Mouse (Mus musculus) adipocyte (in vitro differentiated cells): Measurements from ENCODE around the gene Zfp273.
"Not testable (repeated sequence)": the region's sequence is repeated elsewhere in the genome, so short reads cannot be mapped to it uniquely, and the experiment has no call there.

Source experiments
- DNase-seq: peaks from one replicate; pipeline ENCODE4 v3.0.0-alpha.2; 2016; ENCODE audit warnings: low spot score

Gene Zfp273

DNA sequence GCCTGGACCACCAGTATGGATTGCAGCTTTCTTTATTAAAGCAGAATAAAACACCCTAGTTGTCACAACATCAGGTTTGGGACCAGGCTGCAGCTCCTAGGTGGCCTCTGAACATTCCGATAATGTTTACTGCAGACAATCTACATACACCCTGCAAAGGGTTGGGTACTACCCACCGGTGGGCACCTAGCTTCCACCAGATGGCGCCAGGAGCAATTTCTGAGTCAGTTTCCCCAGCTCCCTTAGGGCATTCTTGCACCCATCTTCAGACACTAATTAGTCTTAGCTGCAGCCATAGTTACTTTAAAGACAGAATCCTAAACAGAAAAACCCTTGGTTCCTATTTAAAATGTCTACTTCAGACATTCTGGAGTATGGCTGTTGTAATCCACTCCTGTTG, 54.4 kb downstream of the Zfp273 start:
- DNase-seq: no peak

DNA sequence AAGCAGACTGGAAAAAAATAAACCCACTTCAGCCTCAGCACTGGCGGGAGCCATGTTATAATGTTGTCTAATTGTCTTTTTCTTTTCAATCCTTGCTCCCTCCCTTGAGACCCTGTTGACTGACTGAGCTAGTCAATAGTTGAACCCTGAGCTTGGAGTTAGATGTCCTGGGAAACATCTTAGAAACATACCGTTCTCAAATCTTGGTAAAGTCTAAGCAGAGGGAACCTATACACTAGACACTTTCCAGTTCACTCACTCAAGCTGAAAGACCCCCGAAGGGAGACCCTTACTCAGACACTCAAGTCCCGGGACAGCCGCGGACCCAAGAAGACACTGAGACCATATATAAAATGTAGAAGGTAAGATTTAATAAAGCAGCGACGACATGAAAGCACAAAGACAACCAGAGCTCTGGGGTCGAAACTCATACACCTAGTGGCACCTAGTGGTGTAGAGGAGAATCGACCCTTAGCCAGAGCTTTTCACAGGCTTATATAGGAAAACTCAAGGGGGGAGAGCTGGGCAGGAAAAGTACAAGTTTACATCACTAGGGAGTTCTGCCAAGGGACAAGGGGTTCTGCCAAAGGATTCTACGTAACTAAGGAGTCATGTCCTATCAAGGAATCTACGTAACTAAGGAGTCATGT, 62.6 kb downstream of the Zfp273 start:
- DNase-seq: not testable (repeated sequence)
